Mouse (Mus musculus) heart, adult 2 months (tissue): ENCODE results near the gene Plcb4.

Source experiments
- CTCF ChIP-seq: fragments of 200-600 bp; IDR thresholded peaks from 2 replicates; pipeline ENCODE4 v1.8.1; 2022; ENCODE audit warnings: antibody characterized with exemption, mild to moderate bottlenecking, moderate library complexity
- EP300 ChIP-seq: fragments of 200-500 bp; IDR thresholded peaks from 2 replicates; pipeline ENCODE4 v1.6.1; 2011; ENCODE audit warnings: low read depth, low read length, control low read depth; ENCODE audit not compliant: insufficient read depth
- POLR2A ChIP-seq: fragments of 200-500 bp; IDR thresholded peaks from 2 replicates; pipeline ENCODE4 v1.6.1; 2011; ENCODE audit warnings: mild to moderate bottlenecking, low read depth, low read length, control low read depth; ENCODE audit not compliant: insufficient read depth

GRCm38 (mm10) chr2:135890083-135890482 is 231.3 kb downstream of the Plcb4 start:
- TF ChIP-seq CTCF, result peak; percentile 49
- no peak for TF ChIP-seq POLR2A
- TF ChIP-seq EP300, result no peak
